Comparison of ENCODE assay signal across 9 mouse cellular contexts in the genomic region with DNA sequence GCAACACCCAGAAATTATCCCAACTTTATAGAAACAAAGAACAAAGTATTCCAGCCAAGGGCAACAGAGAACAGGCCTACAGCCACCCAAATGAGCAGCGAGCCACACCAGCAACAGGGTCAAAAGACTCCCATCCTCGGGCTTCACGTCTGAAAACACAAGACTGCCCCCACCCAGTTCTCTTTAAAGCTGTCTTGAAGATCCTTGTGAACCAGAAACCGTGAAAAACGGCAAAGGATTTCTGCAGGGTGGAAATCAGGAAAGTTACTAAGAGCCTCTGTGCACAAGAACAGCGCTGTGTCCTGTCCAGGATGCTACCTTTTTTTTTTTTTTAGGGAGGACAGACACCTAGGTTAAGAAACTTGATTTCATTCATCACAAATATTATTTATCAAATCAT. TPM values are rescaled to one million over a fixed set of nuclear protein-coding genes. Genes with fewer than 3 reads are reported as not detected.
DNase-seq lines count a peak whose midpoint lies in the region; ATAC-seq and TF ChIP-seq lines count a peak whose summit lies in the region.
"Had no signal": no experiment of that assay in that cellular context is flagged by ENCODE, and none has a peak within 500 bp of the region (broad histone marks: within the 10 kb centered on the region; RNA-seq: fewer than 3 reads in every experiment).

No protein-coding gene starts in this region.

- H3K9ac ChIP-seq in forebrain, embryonic 15.5 days (replicated peaks): no peak overlapping the region
- H3K9ac ChIP-seq in liver, embryonic 15.5 days: peak overlapping the region; percentile 98

- H3K27ac ChIP-seq in heart, embryonic 10.5 days: no peak overlapping the region
- H3K27ac ChIP-seq in forebrain, embryonic 15.5 days (replicated peaks): no peak overlapping the region
- peak overlapping the region; percentile 100 for H3K27ac ChIP-seq in liver, embryonic 15.5 days (replicated peaks)

- 48% methylated on average over 6 of the region's 6 CpGs for WGBS in heart, embryonic 10.5 days
- 40% methylated on average over 6 of the region's 6 CpGs for WGBS in forebrain, embryonic 15.5 days
- 11% methylated on average over 6 of the region's 6 CpGs for WGBS in liver, embryonic 15.5 days (ENCODE audit: insufficient replicate concordance)

- TF ChIP-seq CTCF in E14TG2a.4 (conservative IDR thresholded peaks at IDR 0.05; ENCODE audit: low read length): no peak

- no peak for ATAC-seq in forebrain, embryonic 15.5 days (replicated peaks)
- ATAC-seq in liver, embryonic 15.5 days (ENCODE audit: insufficient read depth): no peak
- no peak for ATAC-seq in granulocyte monocyte progenitor cell, adult 5-6 weeks (replicated peaks; ENCODE audit: poor library complexity, severe bottlenecking)

- no peaks in the 10 kb centered on the region for H3K27me3 ChIP-seq in heart, embryonic 10.5 days (ENCODE audit: insufficient read depth, poor library complexity, severe bottlenecking)
- peaks cover 23% of the 10 kb centered on the region for H3K27me3 ChIP-seq in E14TG2a.4 (ENCODE audit: insufficient read depth, low read length)
- H3K27me3 ChIP-seq in forebrain, embryonic 15.5 days: no peaks in the 10 kb centered on the region
- H3K27me3 ChIP-seq in liver, embryonic 15.5 days: no peaks in the 10 kb centered on the region

- no peaks in the 10 kb centered on the region for H3K9me3 ChIP-seq in heart, embryonic 10.5 days
- H3K9me3 ChIP-seq in E14TG2a.4 (ENCODE audit: low read length): no peaks in the 10 kb centered on the region
- no peaks in the 10 kb centered on the region for H3K9me3 ChIP-seq in forebrain, embryonic 15.5 days
- H3K9me3 ChIP-seq in liver, embryonic 15.5 days (replicated peaks): no peaks in the 10 kb centered on the region

- DNase-seq in heart, embryonic 10.5 days (ENCODE audit: low spot score): no peak
- DNase-seq in heart, postnatal 10 days: no peak
- no peak for DNase-seq in layer of hippocampus, postnatal 14 days (ENCODE audit: low spot score in 2 of 2)
- no peak for DNase-seq in urinary bladder, adult 18-20 months (ENCODE audit: low spot score in 2 of 2)

- peaks cover 19% of the 10 kb centered on the region for H3K4me1 ChIP-seq in heart, embryonic 10.5 days
- peaks cover 25% of the 10 kb centered on the region for H3K4me1 ChIP-seq in E14TG2a.4 (replicated peaks; ENCODE audit: low read depth, low read length)
- H3K4me1 ChIP-seq in forebrain, embryonic 15.5 days: peaks cover 17% of the 10 kb centered on the region
- peaks cover 73% of the 10 kb centered on the region for H3K4me1 ChIP-seq in liver, embryonic 15.5 days (replicated peaks)

- H3K4me3 ChIP-seq in heart, embryonic 10.5 days: peak overlapping the region; percentile 78
- H3K4me3 ChIP-seq in E14TG2a.4 (replicated peaks; ENCODE audit: low read length): peak overlapping the region; percentile 90
- H3K4me3 ChIP-seq in forebrain, embryonic 15.5 days: peak overlapping the region; percentile 74
- H3K4me3 ChIP-seq in liver, embryonic 15.5 days (replicated peaks): peak overlapping the region; percentile 86

- peak overlapping the region; percentile 93 for H3K4me2 ChIP-seq in forebrain, embryonic 15.5 days (replicated peaks)
- H3K4me2 ChIP-seq in liver, embryonic 15.5 days: peak overlapping the region; percentile 86

- intact Hi-C loops in heart, postnatal 10 days (cut with DNase I): loop anchor here (5.0 kb wide), 1 partner anchor 48 kb away; no protein-coding TSS in a partner anchor

- peaks cover 11% of the 10 kb centered on the region; the same call in 1 of the 2 replicates for H3K36me3 ChIP-seq in heart, embryonic 10.5 days
- peaks cover 24% of the 10 kb centered on the region for H3K36me3 ChIP-seq in E14TG2a.4 (ENCODE audit: insufficient read depth, low read length)
- peaks cover 10% of the 10 kb centered on the region; the same call in 1 of the 2 replicates for H3K36me3 ChIP-seq in forebrain, embryonic 15.5 days
- H3K36me3 ChIP-seq in liver, embryonic 15.5 days (replicated peaks): peaks cover 28% of the 10 kb centered on the region; the same call in 1 of the 2 replicates

RNA-seq across cellular contexts. Expression of gene Rab43, which starts 1.7 kb away (rescaled TPM):
- polyA plus RNA-seq in heart, embryonic 10.5 days (2016; fragmentation: Nextera tagmentation; extraction: Ambion mirVana): 4.4 and 5.1 TPM in 2 replicates
- 10 to 100 TPM; 16.9 to 26.4 TPM for total RNA-seq in heart, postnatal 10 days (2021)
- 6.9 and 8.0 TPM in 2 replicates for polyA plus RNA-seq in forebrain, embryonic 15.5 days (2015; fragmentation: Nextera tagmentation; extraction: Ambion mirVana)
- 33.2 and 44.8 TPM in 2 replicates for polyA plus RNA-seq in liver, embryonic 15.5 days (2015; fragmentation: Nextera tagmentation; extraction: Ambion mirVana)
- 18.8 and 36.7 TPM in 2 replicates for total RNA-seq in granulocyte monocyte progenitor cell, adult 5-6 weeks (2014; fragmentation: Nextera tagmentation)
- 4.2 and 6.4 TPM in 2 replicates for total RNA-seq in granulocyte monocyte progenitor cell, adult 5-6 weeks (2017)
- total RNA-seq in layer of hippocampus, postnatal 14 days (2021): 10 to 100 TPM; 17.2 to 21.9 TPM

RNA-seq across cellular contexts. Expression of gene Gm45140, which starts 25.3 kb away (rescaled TPM):
- polyA plus RNA-seq in heart, embryonic 10.5 days (2016; fragmentation: Nextera tagmentation; extraction: Ambion mirVana): 2.3 and 2.5 TPM in 2 replicates
- 1 to 10 TPM; 1.6 to 2.9 TPM for total RNA-seq in heart, postnatal 10 days (2021)
- polyA plus RNA-seq in forebrain, embryonic 15.5 days (2015; fragmentation: Nextera tagmentation; extraction: Ambion mirVana): 3.6 and 3.7 TPM in 2 replicates
- 3.0 and 4.1 TPM in 2 replicates for polyA plus RNA-seq in liver, embryonic 15.5 days (2015; fragmentation: Nextera tagmentation; extraction: Ambion mirVana)
- total RNA-seq in granulocyte monocyte progenitor cell, adult 5-6 weeks (2014; fragmentation: Nextera tagmentation): 2.2 and 5.6 TPM in 2 replicates
- 11.6 and 14.3 TPM in 2 replicates for total RNA-seq in granulocyte monocyte progenitor cell, adult 5-6 weeks (2017)
- 1 to 10 TPM; 2.0 to 3.0 TPM for total RNA-seq in layer of hippocampus, postnatal 14 days (2021)

RNA-seq across cellular contexts. Expression of gene Isy1, which starts 28.3 kb away (rescaled TPM):
- polyA plus RNA-seq in heart, embryonic 10.5 days (2016; fragmentation: Nextera tagmentation; extraction: Ambion mirVana): 31.6 and 44.0 TPM in 2 replicates
- 10 to 100 TPM; 22.2 to 26.2 TPM for total RNA-seq in heart, postnatal 10 days (2021)
- 37.8 and 38.7 TPM in 2 replicates for polyA plus RNA-seq in forebrain, embryonic 15.5 days (2015; fragmentation: Nextera tagmentation; extraction: Ambion mirVana)
- 21.7 and 24.1 TPM in 2 replicates for polyA plus RNA-seq in liver, embryonic 15.5 days (2015; fragmentation: Nextera tagmentation; extraction: Ambion mirVana)
- total RNA-seq in granulocyte monocyte progenitor cell, adult 5-6 weeks (2014; fragmentation: Nextera tagmentation): 58.9 and 61.0 TPM in 2 replicates
- total RNA-seq in granulocyte monocyte progenitor cell, adult 5-6 weeks (2017): 108 and 127 TPM in 2 replicates
- 10 to 100 TPM; 28.9 to 33.8 TPM for total RNA-seq in layer of hippocampus, postnatal 14 days (2021)

RNA-seq across cellular contexts. Expression of gene Gp9, which starts 32.4 kb away (rescaled TPM):
- 4.8 and 6.2 TPM in 2 replicates for polyA plus RNA-seq in heart, embryonic 10.5 days (2016; fragmentation: Nextera tagmentation; extraction: Ambion mirVana)
- total RNA-seq in heart, postnatal 10 days (2021): 1 to 10 TPM in 1 of 2 experiments, under 1 TPM in 1; 0.72 to 1.3 TPM
- polyA plus RNA-seq in forebrain, embryonic 15.5 days (2015; fragmentation: Nextera tagmentation; extraction: Ambion mirVana): 0.46 and 0.65 TPM in 2 replicates
- polyA plus RNA-seq in liver, embryonic 15.5 days (2015; fragmentation: Nextera tagmentation; extraction: Ambion mirVana): 26.8 and 29.9 TPM in 2 replicates
- 0.88 TPM in 1 of 2 replicates, not detected in the other for total RNA-seq in granulocyte monocyte progenitor cell, adult 5-6 weeks (2014; fragmentation: Nextera tagmentation)
- 0.30 TPM in 1 of 2 replicates, not detected in the other for total RNA-seq in granulocyte monocyte progenitor cell, adult 5-6 weeks (2017)
- under 1 TPM; 0.39 to 0.60 TPM for total RNA-seq in layer of hippocampus, postnatal 14 days (2021)
- polyA plus RNA-seq: C2C12 had no signal

RNA-seq across cellular contexts. Expression of gene Cnbp, which starts 40.6 kb away (rescaled TPM):
- 999 and 1,260 TPM in 2 replicates for polyA plus RNA-seq in heart, embryonic 10.5 days (2016; fragmentation: Nextera tagmentation; extraction: Ambion mirVana)
- 100 to 1,000 TPM; 308 to 311 TPM for total RNA-seq in heart, postnatal 10 days (2021)
- polyA plus RNA-seq in forebrain, embryonic 15.5 days (2015; fragmentation: Nextera tagmentation; extraction: Ambion mirVana): 741 and 747 TPM in 2 replicates
- 526 and 529 TPM in 2 replicates for polyA plus RNA-seq in liver, embryonic 15.5 days (2015; fragmentation: Nextera tagmentation; extraction: Ambion mirVana)
- total RNA-seq in granulocyte monocyte progenitor cell, adult 5-6 weeks (2014; fragmentation: Nextera tagmentation): 481 and 528 TPM in 2 replicates
- total RNA-seq in granulocyte monocyte progenitor cell, adult 5-6 weeks (2017): 1,031 and 1,136 TPM in 2 replicates
- total RNA-seq in layer of hippocampus, postnatal 14 days (2021): 100 to 1,000 TPM; 231 to 244 TPM
